Mouse (Mus musculus) forebrain, embryonic 14.5 days (tissue): ENCODE data around the gene Tbc1d32. TPM values are rescaled to one million over a fixed set of nuclear protein-coding genes. Genes with fewer than 3 reads are reported as not detected.
A peak's percentile ranks its signal among the peaks of the same experiment; 100 is the strongest.

ENCODE experiments used
- ATAC-seq: fragments of 200-750 bp; cut with Nextera tagmentation; 2 replicates; pipeline ENCODE4 v1.8.0; 2017; ENCODE audit warnings: mild to moderate bottlenecking, moderate library complexity
- DNase-seq: peaks from one replicate; pipeline ENCODE4 v3.0.0-alpha.2; 2015; ENCODE audit warnings: low spot score
- H3K27ac ChIP-seq: fragments of 300-500 bp; sonication (generic); 2 replicates; pipeline ENCODE4 v1.5.1; 2014; ENCODE audit warnings: low read depth, mild to moderate bottlenecking, control low read depth, low read length, moderate library complexity
- H3K27me3 ChIP-seq: fragments of 300-500 bp; sonication (generic); replicated peaks from 2 replicates; pipeline ENCODE4 v1.6.1; 2014; ENCODE audit warnings: low read length, control low read depth, mixed read lengths; ENCODE audit not compliant: control insufficient read depth, insufficient read depth
- H3K36me3 ChIP-seq: fragments of 300-500 bp; sonication (generic); 2 replicates; pipeline ENCODE4 v1.6.1; 2014; ENCODE audit warnings: low read length, control low read depth; ENCODE audit not compliant: control insufficient read depth, insufficient read depth
- H3K4me1 ChIP-seq: fragments of 300-500 bp; sonication (generic); 2 replicates; pipeline ENCODE4 v1.6.1; 2014; ENCODE audit warnings: antibody characterized with exemption, low read length, control low read depth; ENCODE audit not compliant: control insufficient read depth, insufficient read depth
- H3K4me2 ChIP-seq: fragments of 300-500 bp; sonication (generic); 2 replicates; pipeline ENCODE4 v1.6.1; 2014; ENCODE audit warnings: mild to moderate bottlenecking, control low read depth, low read length
- H3K4me3 ChIP-seq: fragments of 300-500 bp; sonication (generic); 2 replicates; pipeline ENCODE4 v1.5.1; 2014; ENCODE audit warnings: low read depth, low read length, control low read depth
- H3K9ac ChIP-seq: fragments of 300-500 bp; sonication (generic); 2 replicates; pipeline ENCODE4 v1.6.1; 2014; ENCODE audit warnings: mild to moderate bottlenecking, low read length, control low read depth, moderate library complexity
- H3K9me3 ChIP-seq: fragments of 300-500 bp; sonication (generic); replicated peaks from 2 replicates; pipeline ENCODE4 v1.6.1; 2016; ENCODE audit warnings: low read length, control low read depth, mixed read lengths; ENCODE audit not compliant: control insufficient read depth
- WGBS: fragments of 180-500 bp; shearing (Covaris S2); extraction: QIAGEN DNeasy Blood & Tissue Kit; methylation state at CpG from one replicate; pipeline ENCODE4 v1.1.7; 2014; 5-methylcytosine and 5-hydroxymethylcytosine counted together
- polyA plus RNA-seq: library from polyadenylated mRNA; unstranded; fragments of >200 nt; fragmentation: Nextera tagmentation; extraction: Ambion mirVana; gene quantifications from 2 replicates; pipeline ENCODE4 v1.2.1, GENCODE M21; 2014

The Tbc1d32 gene
- polyA plus RNA-seq, 1 experiment from 2014 or later = 2.3 TPM

DNA sequence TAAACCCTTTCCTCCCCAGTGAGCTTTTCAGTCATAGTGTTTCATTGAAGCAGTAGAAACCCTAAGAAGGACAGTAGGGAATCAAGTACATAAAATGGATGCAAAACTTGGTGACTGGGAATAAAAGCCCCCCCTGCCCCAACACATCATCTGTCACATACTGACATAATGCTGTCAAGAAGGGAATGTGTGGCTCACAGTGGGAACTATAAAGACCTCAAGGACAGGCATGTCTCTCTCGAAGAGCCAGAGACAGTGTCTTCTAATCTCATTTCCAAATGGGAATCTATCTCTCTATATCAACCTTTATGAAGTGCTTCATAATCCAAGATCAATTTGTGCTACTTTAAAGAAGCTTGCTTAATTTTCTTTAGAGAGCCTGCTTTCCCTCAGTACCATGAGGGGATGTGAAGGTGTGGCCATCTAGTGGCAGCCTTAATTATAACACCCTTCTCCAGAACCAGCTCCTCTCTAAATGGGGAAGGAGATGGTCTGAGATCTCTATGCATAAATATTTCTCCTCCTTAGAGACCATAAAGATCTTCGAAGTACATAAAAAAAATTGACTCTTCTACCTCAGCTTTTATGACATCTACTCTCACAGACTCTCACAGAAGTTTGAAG is 248.5 kb downstream of the Tbc1d32 start:
- WGBS = 41% methylated on average over 2 of the region's 2 CpGs
- no peaks in the 10 kb centered on the region for H3K4me1 ChIP-seq
- H3K27me3 ChIP-seq = no peaks in the 10 kb centered on the region
- H3K9me3 ChIP-seq = no peaks in the 10 kb centered on the region
- ATAC-seq (peak; percentile 93), DNase-seq (peak; percentile 83)
- no peak overlapping the region for H3K9ac ChIP-seq
- no peak overlapping the region for H3K4me3 ChIP-seq
- H3K36me3 ChIP-seq = no peaks in the 10 kb centered on the region
- H3K4me2 ChIP-seq = no peak overlapping the region
- no peak overlapping the region for H3K27ac ChIP-seq

DNA sequence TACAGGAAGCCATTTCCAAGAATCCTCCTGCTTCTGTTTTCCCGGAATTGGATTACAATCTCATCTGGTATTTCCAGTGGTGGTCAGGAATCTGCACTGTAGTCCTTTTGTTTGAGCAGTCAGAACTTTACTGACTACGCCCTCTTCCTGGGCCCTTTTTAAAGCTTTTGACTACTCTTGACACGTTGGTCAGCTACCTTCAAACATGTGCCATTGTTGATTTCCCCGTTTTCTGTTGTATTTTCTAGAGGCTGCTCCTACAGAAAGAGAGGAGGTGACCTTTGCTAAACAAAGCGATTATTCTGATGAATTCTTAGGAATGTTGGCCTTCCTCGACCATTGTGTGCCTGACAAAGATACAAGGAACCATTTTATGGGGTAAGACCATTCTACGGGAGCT is 250.5 kb downstream of the Tbc1d32 start:
- WGBS = 75% methylated on average over 7 of the region's 7 CpGs
- DNase-seq = no peak

More for the DNA sequence above, 250.5 kb downstream of the Tbc1d32 start:
- Histone ChIP-seq H3K4me1 (no peaks in the 10 kb centered on the region), H3K27ac (no peak overlapping the region), H3K4me3 (no peak overlapping the region), H3K9me3 (no peaks in the 10 kb centered on the region), H3K27me3 (no peaks in the 10 kb centered on the region), H3K4me2 (no peak overlapping the region), H3K36me3 (no peaks in the 10 kb centered on the region), H3K9ac (no peak overlapping the region)
- no peak for ATAC-seq

Other genes with a start within 250 kb of the Tbc1d32 start
- gene Msl3l2, start 121.8 kb downstream of the Tbc1d32 start, polyA plus RNA-seq = 9.5 and 11.7 TPM in 2 replicates
- gene Gja1, start 148.6 kb upstream of the Tbc1d32 start, polyA plus RNA-seq = 111 and 138 TPM in 2 replicates